Mouse (Mus musculus) cortical plate, adult 2 months (tissue): ENCODE measurements around the gene Wnk4. TPM values are rescaled to one million over a fixed set of nuclear protein-coding genes. Genes with fewer than 3 reads are reported as not detected.

Experiments used
- H3K27ac ChIP-seq: fragments of 200-500 bp; 2 replicates; pipeline ENCODE4 v1.5.1; 2012; ENCODE audit warnings: low read length, control low read depth, inconsistent platforms; ENCODE audit not compliant: insufficient read depth
- H3K4me1 ChIP-seq: fragments of 200-500 bp; 2 replicates; pipeline ENCODE4 v1.6.1; 2011; ENCODE audit warnings: low read length; ENCODE audit not compliant: control insufficient read depth, insufficient read depth
- H3K4me3 ChIP-seq: fragments of 200-500 bp; 2 replicates; pipeline ENCODE4 v1.5.1; 2011; ENCODE audit warnings: mild to moderate bottlenecking, low read length, control low read depth; ENCODE audit not compliant: insufficient read depth
- CTCF ChIP-seq: fragments of 200-500 bp; IDR thresholded peaks from 2 replicates; pipeline ENCODE4 v1.5.1; 2011; ENCODE audit warnings: mild to moderate bottlenecking, control low read depth, low read length; ENCODE audit not compliant: insufficient read depth; ENCODE audit errors: extremely low read depth
- POLR2A ChIP-seq: fragments of 200-500 bp; IDR thresholded peaks from 2 replicates; pipeline ENCODE4 v1.6.1; 2011; ENCODE audit warnings: mild to moderate bottlenecking, low read length, control low read depth; ENCODE audit not compliant: insufficient read depth; ENCODE audit errors: extremely low read depth
- polyA plus RNA-seq: library from polyadenylated mRNA; depleted of rRNA; stranded (reverse); fragments of >200 nt; gene quantifications from 2 replicates; pipeline ENCODE4 v1.2.3, GENCODE M21; 2012

Wnk4 gene
- polyA plus RNA-seq, 1 experiment = 3.3 TPM

DNA sequence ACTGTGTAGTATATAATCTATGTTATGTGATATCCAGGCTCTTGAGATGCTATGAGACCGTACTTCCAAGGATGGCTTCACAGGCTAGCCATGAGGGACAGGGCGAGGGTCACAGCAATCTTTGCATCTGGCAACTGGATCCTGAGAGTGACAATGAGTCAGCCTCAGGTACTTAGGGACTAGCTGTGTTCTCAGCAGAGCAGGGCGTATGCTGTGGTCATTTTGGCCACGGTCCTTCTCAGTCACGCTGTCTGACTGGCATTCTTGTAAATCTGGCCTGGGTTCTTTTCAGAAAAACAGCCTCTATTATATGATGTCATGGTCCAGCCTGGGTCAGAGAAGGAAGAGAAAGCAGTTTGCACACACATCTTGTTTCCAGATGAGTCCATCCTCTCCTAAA lies 23.6 kb upstream of the Wnk4 start:
- no peak overlapping the region for H3K4me3 ChIP-seq
- no peak for TF ChIP-seq CTCF
- TF ChIP-seq POLR2A = no peak
- no peaks in the 10 kb centered on the region for H3K4me1 ChIP-seq
- H3K27ac ChIP-seq = no peak overlapping the region

DNA sequence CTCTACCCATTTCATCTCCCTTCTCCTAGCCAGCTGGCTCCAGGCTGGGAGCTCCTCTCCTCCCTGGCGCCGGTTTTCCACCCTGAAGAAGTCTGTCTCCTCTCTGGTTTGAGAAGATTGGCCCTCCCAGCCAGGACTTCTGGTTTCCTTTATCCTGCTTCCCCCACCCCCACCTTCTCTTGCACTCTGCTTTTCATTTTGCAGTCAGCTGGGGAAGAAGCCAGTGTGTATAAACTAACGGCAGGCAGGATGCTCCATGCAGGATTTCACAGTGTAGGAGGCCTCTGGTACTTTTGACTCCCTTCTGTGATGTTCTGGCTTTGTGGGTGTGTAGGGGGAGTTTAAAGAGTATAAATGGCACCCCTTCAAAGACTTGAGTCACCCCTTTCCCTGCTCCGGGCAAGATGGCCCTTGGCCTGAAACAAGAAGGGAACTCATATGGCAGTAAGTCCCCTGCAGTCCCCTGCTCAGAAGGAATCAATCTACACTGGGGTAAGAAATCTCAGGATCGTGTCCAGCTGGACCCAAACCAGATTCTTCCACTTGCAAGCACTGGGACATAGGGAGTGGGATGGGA lies 22.2 kb upstream of the Wnk4 start:
- no peak overlapping the region for H3K27ac ChIP-seq
- no peak for TF ChIP-seq CTCF
- no peak for TF ChIP-seq POLR2A
- H3K4me1 ChIP-seq = no peaks in the 10 kb centered on the region
- no peak overlapping the region for H3K4me3 ChIP-seq

DNA sequence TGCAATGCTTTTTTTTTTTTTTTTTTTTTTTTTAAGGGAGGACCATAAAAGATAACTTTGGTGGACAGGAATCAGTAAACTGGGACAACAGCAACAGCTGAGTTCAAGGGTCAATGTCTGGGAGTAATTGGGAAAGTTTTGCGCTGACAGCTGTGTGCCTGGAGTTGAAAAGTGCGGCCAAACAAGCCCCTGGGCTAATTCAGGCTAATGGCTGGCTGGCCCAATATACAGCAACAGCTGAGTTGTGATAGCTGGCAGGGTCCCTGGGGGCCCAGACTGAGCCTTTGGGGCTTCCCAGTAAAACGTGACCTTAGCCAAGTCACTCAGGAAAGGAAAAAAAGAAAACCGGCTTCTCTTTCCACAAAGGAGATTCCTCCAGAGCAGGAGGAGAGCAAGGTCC lies 15.3 kb upstream of the Wnk4 start:
- Histone ChIP-seq H3K4me3 (no peak overlapping the region), H3K27ac (no peak overlapping the region), H3K4me1 (no peaks in the 10 kb centered on the region; the same call in 1 of the 2 replicates)
- TF ChIP-seq POLR2A (no peak), CTCF (no peak)

DNA sequence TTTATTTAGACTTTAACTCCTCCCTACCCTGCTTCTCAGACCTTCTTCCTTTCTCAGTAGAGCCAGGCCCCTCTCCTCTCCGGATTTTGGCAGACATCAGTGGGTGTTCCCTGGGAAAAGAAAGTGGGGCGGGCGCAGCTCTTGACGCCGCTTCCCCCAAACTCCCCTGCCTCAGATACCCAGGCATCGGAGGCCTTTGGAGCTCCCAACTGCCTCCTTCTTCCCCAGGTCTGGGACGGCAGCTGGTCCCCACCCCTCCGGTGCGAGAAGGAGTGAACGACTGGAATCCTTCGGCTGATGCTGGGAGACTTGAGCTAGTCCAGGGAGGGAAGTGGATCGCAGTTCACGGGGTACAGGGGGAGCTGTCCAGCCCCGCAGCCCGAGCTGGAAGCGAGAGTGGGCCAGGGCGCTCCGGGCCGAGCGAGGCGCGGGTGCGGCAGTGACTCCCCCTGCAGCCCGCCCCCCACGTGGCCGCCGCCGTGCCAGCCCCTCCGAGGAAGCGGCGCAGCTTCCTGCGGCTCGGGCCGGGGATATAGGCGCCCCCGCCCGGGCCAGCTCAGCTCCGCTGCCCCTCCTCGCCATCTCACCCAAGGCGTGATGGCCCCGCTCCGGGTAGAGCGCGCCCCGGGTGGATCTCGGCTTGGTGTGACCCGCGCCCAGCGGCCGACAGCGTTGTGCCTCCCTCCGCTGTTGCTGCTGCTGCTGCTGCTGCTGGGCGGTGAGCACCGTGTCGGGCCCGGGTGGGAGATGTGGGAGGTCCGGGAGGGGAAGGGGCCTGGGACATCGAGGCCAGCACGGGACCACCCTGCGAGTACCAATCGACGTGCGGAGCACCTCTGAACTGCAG lies 14.3 kb upstream of the Wnk4 start, which contains the start of gene Ramp2:
TSS of gene Ramp2 (plus strand) at position 174 of the 847 bp plus-strand sequence.
- Histone ChIP-seq H3K27ac (peak within 1 kb of the TSS; percentile 89), H3K4me3 (peak within 1 kb of the TSS; percentile 61), H3K4me1 (no peaks in the 10 kb centered on the region; the same call in 1 of the 2 replicates)
- TF ChIP-seq POLR2A = no peak
- no peak for TF ChIP-seq CTCF

DNA sequence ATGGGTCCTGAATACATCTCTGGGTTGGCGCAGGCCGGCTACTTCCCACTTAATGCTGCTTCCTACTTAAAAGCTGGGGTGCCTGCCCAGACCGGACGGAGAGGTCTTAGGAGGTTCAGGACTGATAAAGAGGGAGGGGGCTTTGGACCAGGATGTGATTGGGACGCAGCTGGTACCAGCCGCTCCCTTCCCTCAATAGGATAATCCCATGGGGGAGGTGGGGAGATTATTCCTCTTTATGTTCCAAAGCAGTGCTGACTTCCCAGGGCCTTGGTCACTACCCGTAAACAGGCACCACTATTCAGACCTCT lies 13.7 kb upstream of the Wnk4 start:
- Histone ChIP-seq H3K27ac (peak overlapping the region; percentile 89; the same call in 1 of the 2 replicates), H3K4me3 (peak overlapping the region; percentile 61), H3K4me1 (no peaks in the 10 kb centered on the region; the same call in 1 of the 2 replicates)
- TF ChIP-seq POLR2A (no peak), CTCF (no peak)

DNA sequence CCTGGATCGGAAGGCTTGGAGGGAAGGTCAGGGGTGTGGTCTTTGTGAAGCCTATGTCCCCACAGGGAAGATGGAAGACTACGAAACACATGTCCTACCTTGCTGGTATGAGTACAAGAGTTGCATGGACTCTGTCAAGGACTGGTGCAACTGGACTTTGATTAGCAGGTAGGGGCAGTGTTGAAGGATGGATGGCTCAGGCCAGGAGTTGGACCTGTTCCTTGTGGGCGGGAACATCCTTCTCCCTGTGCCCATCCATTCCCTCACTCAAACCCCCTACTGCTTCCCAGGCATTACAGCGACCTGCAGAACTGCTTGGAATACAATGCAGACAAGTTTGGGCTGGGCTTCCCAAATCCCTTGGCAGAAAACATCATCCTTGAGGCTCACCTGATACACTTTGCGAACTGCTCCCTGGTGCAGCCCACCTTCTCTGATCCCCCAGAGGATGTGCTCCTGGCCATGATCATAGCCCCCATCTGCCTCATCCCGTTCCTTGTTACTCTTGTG lies 12.8 kb upstream of the Wnk4 start:
- Histone ChIP-seq H3K4me3 (peak overlapping the region; percentile 61), H3K27ac (peak overlapping the region; percentile 79), H3K4me1 (no peaks in the 10 kb centered on the region; the same call in 1 of the 2 replicates)
- TF ChIP-seq CTCF = no peak
- no peak for TF ChIP-seq POLR2A

DNA sequence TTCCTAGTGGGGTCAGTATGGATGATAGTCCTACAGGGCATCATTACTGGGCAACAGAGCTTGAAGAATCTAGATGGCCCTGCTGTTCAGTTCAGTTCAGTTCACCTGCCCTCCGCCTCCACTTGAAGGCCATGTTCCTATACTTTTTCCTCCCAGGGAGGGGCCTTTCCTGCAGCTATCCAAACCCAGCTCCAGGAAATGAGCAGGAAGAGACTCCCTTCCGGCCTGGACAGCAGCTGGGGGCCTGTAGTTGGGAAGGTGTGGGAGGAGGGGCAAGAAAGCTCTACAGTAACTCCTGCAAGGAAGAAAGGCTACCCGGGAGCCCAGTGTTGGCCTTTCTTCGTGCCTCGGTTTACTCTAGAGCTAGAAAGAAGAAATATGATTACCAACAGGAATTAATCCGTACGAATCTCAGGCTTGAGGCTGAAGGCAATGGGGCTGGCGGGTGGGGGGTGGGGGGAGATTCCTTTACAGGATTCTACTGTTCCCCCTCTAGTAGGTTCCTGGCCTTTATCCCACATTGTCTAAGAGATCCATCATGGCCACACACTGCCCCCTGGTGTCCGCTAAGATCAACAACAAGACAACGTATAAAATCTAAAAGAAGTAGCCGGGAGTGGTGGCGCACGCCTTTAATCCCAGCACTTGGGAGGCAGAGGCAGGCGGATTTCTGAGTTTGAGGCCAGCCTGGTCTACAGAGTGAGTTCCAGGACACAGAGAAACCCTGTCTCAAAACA lies 11.9 kb upstream of the Wnk4 start:
- TF ChIP-seq CTCF (peak; percentile 72), POLR2A (no peak)
- peak overlapping the region; percentile 61; the same call in 1 of the 2 replicates for H3K4me3 ChIP-seq
- H3K4me1 ChIP-seq = peaks cover 2% of the 10 kb centered on the region
- peak overlapping the region; percentile 79 for H3K27ac ChIP-seq

DNA sequence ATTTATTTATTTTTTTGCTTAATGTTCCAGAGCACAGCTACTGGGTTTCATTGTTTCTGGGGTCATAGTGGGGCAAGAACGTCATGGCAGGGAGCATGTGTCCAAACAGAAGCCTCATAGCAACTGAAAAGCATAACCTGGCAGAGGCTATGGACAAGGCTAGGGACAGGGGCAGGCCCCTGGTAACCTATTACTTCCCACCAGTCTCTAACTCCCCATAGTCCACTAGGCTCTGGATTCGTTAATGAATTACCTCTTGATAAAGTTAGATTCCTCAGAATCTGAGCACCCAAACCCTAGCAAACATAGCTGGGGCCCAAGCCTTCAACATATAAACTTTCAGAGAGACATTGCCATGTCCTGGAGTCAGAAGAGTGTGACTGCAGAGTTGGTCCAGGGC lies 9.3 kb upstream of the Wnk4 start:
- no peak for TF ChIP-seq CTCF
- TF ChIP-seq POLR2A = no peak
- H3K4me1 ChIP-seq = peaks cover 2% of the 10 kb centered on the region
- H3K4me3 ChIP-seq = no peak overlapping the region
- H3K27ac ChIP-seq = no peak overlapping the region

DNA sequence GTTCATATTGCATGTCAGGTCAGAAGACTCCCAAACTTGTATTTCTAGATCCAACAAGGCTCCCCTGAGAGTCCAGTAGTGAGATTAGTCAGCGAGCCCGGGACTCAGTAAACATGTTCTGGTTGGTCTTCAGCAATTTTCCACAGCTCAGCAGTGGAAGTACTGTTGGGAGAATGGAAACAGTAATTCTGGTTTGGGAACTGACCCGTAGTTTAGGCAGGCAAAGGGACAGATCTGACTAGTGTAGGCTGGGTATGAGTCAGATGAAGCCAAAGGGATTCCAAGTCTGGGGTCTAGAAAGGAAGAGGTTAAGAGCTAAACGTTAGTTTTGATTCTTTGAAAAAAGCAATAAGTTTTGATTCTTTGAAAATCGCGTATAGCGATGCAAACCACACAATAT lies 7.4 kb upstream of the Wnk4 start:
- Histone ChIP-seq H3K4me1 (peaks cover 2% of the 10 kb centered on the region), H3K4me3 (peak overlapping the region; percentile 88), H3K27ac (no peak overlapping the region)
- TF ChIP-seq POLR2A = no peak
- no peak for TF ChIP-seq CTCF
